Mouse (Mus musculus) spleen, adult 2 months (tissue): ENCODE measurements around the gene Brd4. TPM values are rescaled to one million over a fixed set of nuclear protein-coding genes. Genes with fewer than 3 reads are reported as not detected.

Experiments used
- DNase-seq, 2 experiments: peaks; one replicate each; pipeline versions ENCODE4 v3.0.0 to v3.0.0-alpha.2; 2012 to 2021; ENCODE audit warnings: low spot score in 2 of 2, low read depth in 1 of 2
- H3K27ac ChIP-seq: fragments of 200-500 bp; 2 replicates; pipeline ENCODE4 v1.5.1; 2012; ENCODE audit warnings: low read length, inconsistent platforms; ENCODE audit not compliant: insufficient read depth
- H3K27me3 ChIP-seq: fragments of 200-500 bp; 2 replicates; pipeline ENCODE4 v1.6.1; 2012; ENCODE audit warnings: mild to moderate bottlenecking, moderate library complexity, low read length, inconsistent platforms; ENCODE audit not compliant: control insufficient read depth, insufficient read depth
- H3K36me3 ChIP-seq: fragments of 200-500 bp; 2 replicates; pipeline ENCODE4 v1.6.1; 2012; ENCODE audit warnings: mild to moderate bottlenecking, low read length, inconsistent platforms; ENCODE audit not compliant: control insufficient read depth, insufficient read depth
- H3K4me1 ChIP-seq: fragments of 200-500 bp; 2 replicates; pipeline ENCODE4 v1.6.1; 2011; ENCODE audit warnings: inconsistent platforms; ENCODE audit not compliant: control insufficient read depth, insufficient read depth, insufficient read length
- H3K4me3 ChIP-seq: fragments of 200-500 bp; 2 replicates; pipeline ENCODE4 v1.5.1; 2011; ENCODE audit warnings: mild to moderate bottlenecking, inconsistent platforms; ENCODE audit not compliant: insufficient read depth, insufficient read length; ENCODE audit errors: extremely low read depth
- CTCF ChIP-seq: fragments of 200-500 bp; IDR thresholded peaks from 2 replicates; pipeline ENCODE4 v1.5.1; 2011; ENCODE audit warnings: mild to moderate bottlenecking, inconsistent platforms; ENCODE audit not compliant: insufficient read depth, insufficient read length, insufficient replicate concordance; ENCODE audit errors: extremely low read depth
- POLR2A ChIP-seq: fragments of 200-500 bp; IDR thresholded peaks from 2 replicates; pipeline ENCODE4 v1.6.1; 2011; ENCODE audit warnings: low read depth, low read length, inconsistent platforms
- WGBS: fragments of 180-500 bp; shearing (Covaris S2); methylation state at CpG from one replicate; pipeline ENCODE4 v1.1.7; 2018; 5-methylcytosine and 5-hydroxymethylcytosine counted together
- polyA plus RNA-seq: library from polyadenylated mRNA; depleted of rRNA; stranded (reverse); fragments of >200 nt; gene quantifications from 2 replicates; pipeline ENCODE4 v1.2.3, GENCODE M21; 2012

Brd4 gene
- polyA plus RNA-seq, 1 experiment = 63.8 TPM

DNA sequence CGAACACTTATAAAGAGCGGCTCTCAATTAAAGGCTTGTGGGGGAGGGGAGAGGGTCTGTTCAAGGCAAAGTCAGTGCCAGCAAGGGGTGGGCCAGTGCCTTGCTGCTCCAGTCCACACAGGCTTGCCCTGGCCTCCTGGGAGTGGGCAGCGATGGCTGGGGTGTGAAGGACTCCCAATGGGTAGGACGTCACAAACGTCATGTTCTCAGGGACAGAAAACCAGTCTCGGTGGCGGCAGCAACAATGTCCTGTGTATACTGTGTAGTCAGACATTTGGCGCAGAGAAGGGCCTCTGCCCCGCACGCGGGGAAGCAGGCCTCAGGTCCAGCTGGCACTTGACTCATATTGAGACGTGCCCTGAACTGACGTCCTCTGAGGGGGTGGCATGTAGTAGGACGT is 87.4 kb downstream of the Brd4 start:
- no peak overlapping the region for H3K4me3 ChIP-seq
- WGBS = 92% methylated on average over 14 of the region's 14 CpGs
- TF ChIP-seq POLR2A (no peak), CTCF (no peak)
- DNase-seq = no peak
- H3K36me3 ChIP-seq = peaks cover 54% of the 10 kb centered on the region
- H3K27me3 ChIP-seq = no peaks in the 10 kb centered on the region
- H3K27ac ChIP-seq = no peak overlapping the region
- no peaks in the 10 kb centered on the region; the same call in 1 of the 2 replicates for H3K4me1 ChIP-seq

GRCm38 (mm10) chr17:32195725-32196124 is 88.8 kb downstream of the Brd4 start:
- TF ChIP-seq POLR2A (no peak), CTCF (no peak)
- peaks cover 40% of the 10 kb centered on the region for H3K36me3 ChIP-seq
- no peak overlapping the region for H3K4me3 ChIP-seq
- 49% methylated on average over 5 of the region's 5 CpGs for WGBS
- no peak for DNase-seq
- H3K4me1 ChIP-seq = no peaks in the 10 kb centered on the region; the same call in 1 of the 2 replicates
- H3K27ac ChIP-seq = no peak overlapping the region
- no peaks in the 10 kb centered on the region for H3K27me3 ChIP-seq

- H3K27ac ChIP-seq = no peak overlapping the region
- H3K4me1 ChIP-seq = peaks cover 10% of the 10 kb centered on the region; the same call in 1 of the 2 replicates
- no peak overlapping the region for H3K4me3 ChIP-seq
- 61% methylated on average over 5 of the region's 5 CpGs for WGBS
- peaks cover 16% of the 10 kb centered on the region for H3K36me3 ChIP-seq
- DNase-seq = no peak
- no peaks in the 10 kb centered on the region for H3K27me3 ChIP-seq
- TF ChIP-seq POLR2A (no peak), CTCF (no peak)
Observed at GRCm38 (mm10) chr17:32193010-32193409, 91.5 kb downstream of the Brd4 start.

DNA sequence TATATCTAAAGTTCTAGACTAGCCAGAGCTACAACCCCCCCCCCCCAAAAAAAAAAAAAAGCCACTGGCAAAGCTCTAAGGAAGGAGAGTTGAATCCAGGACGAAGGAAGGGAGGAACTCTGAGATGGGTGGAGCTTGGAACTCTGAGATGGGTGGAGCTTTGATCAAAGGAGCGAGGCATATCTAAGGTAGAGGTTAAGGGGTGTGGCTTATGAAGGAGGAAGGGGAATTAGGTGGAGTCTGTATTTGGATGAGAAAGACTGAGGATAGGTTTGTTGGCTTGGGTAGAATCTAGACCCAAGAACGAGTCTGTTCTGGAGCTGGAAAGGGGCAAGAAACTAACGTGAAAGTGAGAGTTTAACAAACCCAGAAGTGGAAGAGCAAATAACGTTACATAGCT is 94.7 kb downstream of the Brd4 start:
- no peak for DNase-seq
- TF ChIP-seq POLR2A (no peak), CTCF (no peak)
- WGBS = 16% methylated on average over 5 of the region's 5 CpGs
- H3K27ac ChIP-seq = no peak overlapping the region
- H3K4me3 ChIP-seq = no peak overlapping the region
- no peaks in the 10 kb centered on the region for H3K27me3 ChIP-seq
- H3K36me3 ChIP-seq = no peaks in the 10 kb centered on the region
- H3K4me1 ChIP-seq = peaks cover 10% of the 10 kb centered on the region; the same call in 1 of the 2 replicates

DNA sequence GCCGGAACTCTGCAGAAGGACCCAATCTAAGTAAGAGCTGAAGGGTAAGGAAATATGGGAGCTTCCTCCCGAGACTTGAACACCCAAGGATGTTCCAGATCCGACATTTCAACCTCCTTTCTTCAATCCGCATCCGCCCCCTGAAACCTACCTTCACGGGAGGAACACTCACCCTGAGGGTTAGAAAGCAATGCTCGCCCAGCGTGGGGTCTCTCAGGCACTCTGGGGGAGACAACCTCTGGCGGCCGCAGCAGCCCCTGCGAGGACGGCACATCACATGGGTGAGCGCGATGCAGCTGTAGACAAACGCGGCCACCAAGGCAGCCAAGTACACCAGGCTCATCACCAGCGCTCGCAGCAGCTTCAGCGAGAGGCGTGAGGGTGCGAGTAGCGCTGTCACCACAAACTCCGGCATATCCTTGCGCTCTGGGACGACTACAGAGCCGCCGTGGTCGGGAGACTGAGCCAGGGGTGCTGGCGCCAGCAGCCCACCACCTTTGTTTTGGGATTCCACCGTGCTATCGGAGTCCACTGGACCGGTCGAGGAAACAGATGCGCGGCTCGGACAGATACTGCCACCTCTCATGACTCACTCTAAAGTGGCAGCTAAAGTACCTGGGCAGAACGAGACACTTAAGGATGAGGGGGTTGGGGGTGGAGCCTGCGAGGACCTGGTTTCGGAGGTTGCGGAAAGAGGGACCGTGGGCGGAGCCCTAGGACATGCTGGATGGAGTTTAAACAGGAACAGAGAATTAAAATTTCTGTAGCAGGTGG is 95.5 kb downstream of the Brd4 start, which contains the start of gene Ephx3:
Gene Ephx3 (minus strand): TSS at position 687 of the 774 bp plus-strand sequence.
- peaks cover 10% of the 10 kb centered on the region; the same call in 1 of the 2 replicates for H3K4me1 ChIP-seq
- H3K36me3 ChIP-seq = no peaks in the 10 kb centered on the region
- no peak within 1 kb of the TSS for H3K4me3 ChIP-seq
- no peak within 1 kb of the TSS for H3K27ac ChIP-seq
- no peak for DNase-seq
- no peaks in the 10 kb centered on the region for H3K27me3 ChIP-seq
- WGBS = 20% methylated on average over 42 of the region's 42 CpGs
- TF ChIP-seq CTCF = no peak
- no peak for TF ChIP-seq POLR2A

DNA sequence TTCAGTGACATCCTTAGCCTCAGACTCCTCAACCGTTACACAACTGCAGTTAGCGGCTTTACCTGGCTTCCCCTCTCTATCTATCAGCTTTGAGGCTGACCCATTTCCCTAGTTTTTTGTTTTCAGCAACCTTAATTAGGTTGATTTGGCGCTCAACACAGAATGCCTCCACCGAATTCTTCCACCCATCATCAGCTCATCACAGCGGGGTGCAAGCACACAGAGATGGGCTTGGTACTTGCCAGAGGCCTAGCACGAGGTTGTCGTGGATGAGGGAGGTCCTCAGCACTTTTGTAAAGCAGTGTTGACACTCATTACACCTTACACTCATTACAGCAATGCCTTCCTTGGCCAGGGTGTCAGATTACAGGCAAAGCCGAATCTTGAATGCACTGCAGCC is 101.5 kb downstream of the Brd4 start:
- no peak for DNase-seq
- no peak overlapping the region for H3K27ac ChIP-seq
- H3K4me1 ChIP-seq = no peaks in the 10 kb centered on the region
- H3K36me3 ChIP-seq = no peaks in the 10 kb centered on the region
- WGBS = 72% methylated on average over 8 of the region's 8 CpGs
- TF ChIP-seq POLR2A = no peak
- no peak for TF ChIP-seq CTCF
- no peaks in the 10 kb centered on the region for H3K27me3 ChIP-seq
- no peak overlapping the region for H3K4me3 ChIP-seq

- no peaks in the 10 kb centered on the region for H3K36me3 ChIP-seq
- no peak for DNase-seq
- H3K27me3 ChIP-seq = no peaks in the 10 kb centered on the region
- H3K4me1 ChIP-seq = no peaks in the 10 kb centered on the region
- TF ChIP-seq CTCF (no peak), POLR2A (no peak)
- no peak overlapping the region for H3K27ac ChIP-seq
- 82% methylated on average over 11 of the region's 11 CpGs for WGBS
- no peak overlapping the region for H3K4me3 ChIP-seq
Observed at GRCm38 (mm10) chr17:32179621-32180491, 104.7 kb downstream of the Brd4 start.
